Mouse (Mus musculus): ENCODE results near the gene Lrrc52.

- no peak for TF ChIP-seq CTCF (IDR thresholded peaks at IDR 0.05; ENCODE audit: low read depth, low read length)
- no peak for TF ChIP-seq POLR2A (IDR thresholded peaks at IDR 0.05; ENCODE audit: extremely low read depth, insufficient read depth, low read length)
Measured at GRCm38 (mm10) chr1:167511621-167512020, 45.0 kb upstream of the Lrrc52 start.
